In the genomic region with DNA sequence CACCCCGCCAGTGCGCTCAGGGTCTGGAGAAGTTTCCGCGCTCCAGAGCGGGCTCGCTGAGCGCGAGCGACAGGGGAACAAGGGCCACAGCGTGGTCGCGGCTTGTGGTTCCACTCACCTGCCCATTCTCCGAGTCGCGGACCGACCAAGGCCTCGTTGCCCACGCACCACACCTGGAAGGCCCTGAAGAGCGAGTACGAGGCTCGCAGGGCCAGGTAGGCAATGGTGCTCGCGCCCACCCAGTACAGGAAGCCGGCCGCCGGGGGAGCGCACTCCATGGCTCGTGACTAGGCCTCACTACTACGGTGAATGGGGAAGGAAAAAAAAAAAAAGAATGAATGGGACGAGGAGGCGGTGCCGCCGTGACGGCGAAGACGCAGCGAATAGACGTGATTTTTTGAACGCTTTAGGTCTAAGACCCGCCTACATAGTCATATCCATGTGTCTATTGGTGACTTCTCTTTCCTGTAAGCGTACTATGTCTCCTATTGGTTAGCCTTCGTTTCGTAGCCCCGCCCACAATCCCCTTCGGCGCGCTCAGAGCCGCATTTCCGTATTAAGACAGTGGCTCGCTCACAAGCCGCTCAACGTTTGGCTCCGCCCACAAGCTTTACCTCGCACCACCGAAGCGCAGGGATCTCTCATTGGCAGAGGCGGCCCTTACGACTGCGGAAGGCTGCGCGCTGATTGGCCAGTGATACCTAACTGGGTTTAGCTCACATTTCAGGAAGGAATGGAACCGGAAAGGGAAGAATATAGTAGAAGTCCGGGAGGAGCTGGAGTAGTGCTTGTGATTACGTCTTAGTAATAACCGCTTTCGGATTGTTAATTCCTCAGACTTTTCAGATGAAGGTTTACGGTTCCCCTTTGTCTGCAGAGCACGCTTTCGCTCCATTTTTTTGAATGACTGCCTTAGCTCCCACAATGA, we compare ENCODE assay signal across 8 mouse cellular contexts. TPM values are rescaled to one million over a fixed set of nuclear protein-coding genes. Genes with fewer than 3 reads are reported as not detected.
A peak's percentile ranks its signal among the peaks of the same experiment; 100 is the strongest.
DNase-seq lines count a peak whose midpoint lies in the region; ATAC-seq lines count a peak whose summit lies in the region.

A gene (minus strand): TSS at position 373 of the 928 bp plus-strand sequence.

- H3K4me2 ChIP-seq in hindbrain, embryonic 16.5 days (ENCODE audit: low read length): peak within 1 kb of the TSS; percentile 74

- WGBS in hindbrain, embryonic 16.5 days: under 1% methylated on average over 68 of the region's 69 CpGs
- WGBS in macrophage (ENCODE audit: missing documents): under 1% methylated on average over 59 of the region's 69 CpGs

- H3K4me3 ChIP-seq in hindbrain, embryonic 16.5 days (ENCODE audit: low read length): peak within 1 kb of the TSS; percentile 88
- peak within 1 kb of the TSS; percentile 92 for H3K4me3 ChIP-seq in macrophage (ENCODE audit: inconsistent target)

- H3K9me3 ChIP-seq in hindbrain, embryonic 16.5 days (ENCODE audit: control insufficient read depth, low read length): no peaks in the 10 kb centered on the region

- DNase-seq in WW6 (ENCODE audit: low read depth, low spot score): peak; percentile 99
- DNase-seq in cerebellum, postnatal 4 days (ENCODE audit: low spot score in 2 of 2): peak; percentile 88 to 98
- DNase-seq in gastrocnemius, adult 18-20 months (ENCODE audit: low spot score): peak; percentile 99
- peak; percentile 98 to 99 for DNase-seq in left cerebral cortex, adult 18-20 months (ENCODE audit: low spot score in 2 of 2)
- peak; percentile 100 for DNase-seq in right cerebral cortex, adult 18-20 months
- peak; percentile 93 for DNase-seq in urinary bladder, postnatal 10 days (ENCODE audit: low spot score)

- peaks cover 46% of the 10 kb centered on the region for H3K79me2 ChIP-seq in macrophage (ENCODE audit: inconsistent target)

- H3K27ac ChIP-seq in hindbrain, embryonic 16.5 days (ENCODE audit: low read depth, low read length): peak within 1 kb of the TSS; percentile 89
- H3K27ac ChIP-seq in macrophage: peak within 1 kb of the TSS; percentile 78

- peak; percentile 100 for ATAC-seq in hindbrain, embryonic 16.5 days

- peak within 1 kb of the TSS; percentile 94 for H3K9ac ChIP-seq in hindbrain, embryonic 16.5 days (ENCODE audit: low read depth, low read length)

- H3K27me3 ChIP-seq in hindbrain, embryonic 16.5 days (replicated peaks; ENCODE audit: control insufficient read depth, insufficient read depth, low read length): no peaks in the 10 kb centered on the region

- peaks cover 18% of the 10 kb centered on the region for H3K4me1 ChIP-seq in hindbrain, embryonic 16.5 days (ENCODE audit: control insufficient read depth, insufficient read depth, low read depth, low read length)

- H3K36me3 ChIP-seq in hindbrain, embryonic 16.5 days (ENCODE audit: control insufficient read depth, insufficient read depth, low read length): no peaks in the 10 kb centered on the region
- no peaks in the 10 kb centered on the region for H3K36me3 ChIP-seq in macrophage (ENCODE audit: inconsistent target)

RNA-seq across cellular contexts. Expression of the gene that starts here (rescaled TPM):
- total RNA-seq in gastrocnemius, adult 18-20 months (2021): 1 to 10 TPM; 5.0 to 5.7 TPM
- 162 and 171 TPM in 2 replicates for polyA plus RNA-seq in hindbrain, embryonic 16.5 days (2015; fragmentation: Nextera tagmentation; extraction: Ambion mirVana)
- 10 to 100 TPM; 75.3 to 82.1 TPM for total RNA-seq in left cerebral cortex, adult 18-20 months (2021)
- total RNA-seq in macrophage (2018; cell fraction: chromatin; rRNA removed): 100 to 1,000 TPM in 5 of 26 experiments, 10 to 100 TPM in 21; 19.9 to 168 (median 51.8) TPM
- 100 to 1,000 TPM in 22 of 26 experiments, 10 to 100 TPM in 4; 88.7 to 189 (median 122) TPM for total RNA-seq in macrophage (2018; cell fraction: cytosol; rRNA removed)
- 100 to 1,000 TPM in 14 of 26 experiments, 10 to 100 TPM in 12; 45.7 to 191 (median 102) TPM for total RNA-seq in macrophage (2018; cell fraction: nucleus; rRNA removed)
- polyA plus RNA-seq in macrophage (2018): 99.8 to 289 TPM (median 134 TPM) in 3 replicates

Comparison
In these comparisons a context has a peak if more than half of its experiments do, and no peak if none do; other contexts are left out.
1. Peak in every context shown above with its lines: DNase-seq, ATAC-seq, H3K4me3 ChIP-seq and H3K27ac ChIP-seq.
2. RNA of the gene that starts here (total RNA-seq): 75.3 to 82.1 TPM in left cerebral cortex, adult 18-20 months; 5.0 to 5.7 TPM in gastrocnemius, adult 18-20 months; every median in the first group is over 10 times any median in the second.